Mouse (Mus musculus) erythroid progenitor cell, adult 5-6 weeks (primary cell): ENCODE measurements around the gene Aatf. TPM values are rescaled to one million over a fixed set of nuclear protein-coding genes. Genes with fewer than 3 reads are reported as not detected.

Experiments
- ATAC-seq: replicated peaks from 2 replicates; pipeline ENCODE4 v1.8.0; 2016; ENCODE audit warnings: moderate number of reproducible peaks, mild to moderate bottlenecking, moderate TSS enrichment, inconsistent platforms; ENCODE audit not compliant: poor library complexity, low FRiP score, severe bottlenecking
- total RNA-seq, 2 experiments: library from RNA; stranded (forward) in 1 of 2; stranded (reverse) in 1 of 2; fragments of 150-400 nt in 1 of 2; fragments of 186-747, 209-891 nt in 1 of 2; gene quantifications; 2 replicates each; pipeline versions ENCODE4 v1.2.3 to v1.2.4; 2015 to 2017; ENCODE audit warnings: low replicate concordance in 2 of 2

Aatf gene
- total RNA-seq, 2 experiments from 2014 or later, result 15.5 to 19.7 TPM

- no peak for ATAC-seq
These were observed 124.0 kb downstream of the Aatf start for GRCm38 (mm10) chr11:84389332-84389731.

- ATAC-seq, result no peak
These were observed 129.4 kb downstream of the Aatf start for GRCm38 (mm10) chr11:84383891-84384290.

- ATAC-seq, result no peak
These were observed 130.9 kb downstream of the Aatf start for GRCm38 (mm10) chr11:84382450-84382849.

- no peak for ATAC-seq
These were observed 136.6 kb downstream of the Aatf start for GRCm38 (mm10) chr11:84376510-84377365.

- ATAC-seq, result no peak
These were observed 137.3 kb downstream of the Aatf start for GRCm38 (mm10) chr11:84375951-84376496.

- ATAC-seq, result no peak
These were observed 140.2 kb downstream of the Aatf start for GRCm38 (mm10) chr11:84373122-84373521.

Other genes with a start within 250 kb of the Aatf start
- gene Lhx1, start 12.0 kb upstream of the Aatf start, total RNA-seq (2015; ENCODE audit: low replicate concordance), result not detected in 2 replicates
- not detected in 2 replicates for gene Lhx1, start 12.0 kb upstream of the Aatf start, total RNA-seq (2017; ENCODE audit: low replicate concordance)